Mouse (Mus musculus): Measurements from ENCODE around the gene Zyg11a. TPM values are rescaled to one million over a fixed set of nuclear protein-coding genes. Genes with fewer than 3 reads are reported as not detected.
"Not testable (repeated sequence)": the region's sequence is repeated elsewhere in the genome, so short reads cannot be mapped to it uniquely, and the experiment has no call there.

Zyg11a gene
- total and polyA plus RNA-seq, 2 experiments, result 5.9 to 6.7 TPM

- H3K4me3 ChIP-seq (ENCODE audit: insufficient read depth, low read depth, low read length), result peak within 1 kb of the TSS; percentile 90
- peak within 1 kb of the TSS; percentile 96 for H3K9ac ChIP-seq (ENCODE audit: low read depth, low read length)
- peaks cover 6% of the 10 kb centered on the region for H3K4me1 ChIP-seq (ENCODE audit: control insufficient read depth, insufficient read depth, low read length)
- peaks cover 5% of the 10 kb centered on the region; the same call in 1 of the 2 replicates for H3K79me2 ChIP-seq (ENCODE audit: control insufficient read depth, insufficient read depth, low read length)
- WGBS, result 1% methylated on average over 43 of the region's 43 CpGs
- H3K27ac ChIP-seq (replicated peaks; ENCODE audit: insufficient read depth, low read depth, low read length), result peak within 1 kb of the TSS; percentile 100
- H3K27me3 ChIP-seq (ENCODE audit: control insufficient read depth, insufficient read depth, low read length), result no peaks in the 10 kb centered on the region
- H3K36me3 ChIP-seq (ENCODE audit: control insufficient read depth, insufficient read depth, low read length), result peaks cover 11% of the 10 kb centered on the region
- peak; percentile 76 for DNase-seq (ENCODE audit: extremely low read depth, low read depth, low spot score)
- TF ChIP-seq CTCF (IDR thresholded peaks at IDR 0.05; ENCODE audit: low read depth, low read length) (peak; percentile 38; the same call in 1 of the 2 replicates), POLR2A (IDR thresholded peaks at IDR 0.05; ENCODE audit: extremely low read depth, insufficient read depth, low read length) (0 out of 2 replicates have a peak, but pooled peaks have one; percentile 7)
These were observed 52.5 kb downstream of the Zyg11a start, which contains the start of gene Echdc2 for GRCm38 (mm10) chr4:108165152-108165895. TSS of gene Echdc2 (plus strand) at chr4:108165437.

- peaks cover 3% of the 10 kb centered on the region; the same call in 1 of the 2 replicates for H3K79me2 ChIP-seq (ENCODE audit: control insufficient read depth, insufficient read depth, low read length)
- TF ChIP-seq CTCF (IDR thresholded peaks at IDR 0.05; ENCODE audit: low read depth, low read length), result no peak
- TF ChIP-seq POLR2A (IDR thresholded peaks at IDR 0.05; ENCODE audit: extremely low read depth, insufficient read depth, low read length), result no peak
- 87% methylated on average over 3 of the region's 3 CpGs for WGBS
- H3K4me1 ChIP-seq (ENCODE audit: control insufficient read depth, insufficient read depth, low read length), result peaks cover 6% of the 10 kb centered on the region
- H3K4me3 ChIP-seq (ENCODE audit: insufficient read depth, low read depth, low read length), result no peak overlapping the region
- no peaks in the 10 kb centered on the region for H3K36me3 ChIP-seq (ENCODE audit: control insufficient read depth, insufficient read depth, low read length)
- no peak for DNase-seq (ENCODE audit: extremely low read depth, low read depth, low spot score)
- no peaks in the 10 kb centered on the region for H3K27me3 ChIP-seq (ENCODE audit: control insufficient read depth, insufficient read depth, low read length)
- H3K27ac ChIP-seq (replicated peaks; ENCODE audit: insufficient read depth, low read depth, low read length), result no peak overlapping the region
- H3K9ac ChIP-seq (ENCODE audit: low read depth, low read length), result no peak overlapping the region
These were observed 54.6 kb downstream of the Zyg11a start for GRCm38 (mm10) chr4:108163291-108163690.

- DNase-seq (ENCODE audit: extremely low read depth, low read depth, low spot score), result no peak
- WGBS, result 94% methylated on average over 8 of the region's 8 CpGs
- peaks cover 3% of the 10 kb centered on the region; the same call in 1 of the 2 replicates for H3K79me2 ChIP-seq (ENCODE audit: control insufficient read depth, insufficient read depth, low read length)
- H3K36me3 ChIP-seq (ENCODE audit: control insufficient read depth, insufficient read depth, low read length), result no peaks in the 10 kb centered on the region
- no peak for TF ChIP-seq POLR2A (IDR thresholded peaks at IDR 0.05; ENCODE audit: extremely low read depth, insufficient read depth, low read length)
- no peak for TF ChIP-seq CTCF (IDR thresholded peaks at IDR 0.05; ENCODE audit: low read depth, low read length)
- H3K27ac ChIP-seq (replicated peaks; ENCODE audit: insufficient read depth, low read depth, low read length), result no peak overlapping the region
- H3K9ac ChIP-seq (ENCODE audit: low read depth, low read length), result no peak overlapping the region
- H3K27me3 ChIP-seq (ENCODE audit: control insufficient read depth, insufficient read depth, low read length), result no peaks in the 10 kb centered on the region
- 0 out of 2 replicates have a peak, but pooled peaks cover 2% of the 10 kb centered on the region for H3K4me1 ChIP-seq (ENCODE audit: control insufficient read depth, insufficient read depth, low read length)
- H3K4me3 ChIP-seq (ENCODE audit: insufficient read depth, low read depth, low read length), result no peak overlapping the region
These were observed 55.9 kb downstream of the Zyg11a start for GRCm38 (mm10) chr4:108161936-108162335.

- not testable (repeated sequence) for H3K4me1 ChIP-seq (ENCODE audit: control insufficient read depth, insufficient read depth, low read length); H3K36me3 ChIP-seq (ENCODE audit: control insufficient read depth, insufficient read depth, low read length); H3K79me2 ChIP-seq (ENCODE audit: control insufficient read depth, insufficient read depth, low read length); DNase-seq (ENCODE audit: extremely low read depth, low read depth, low spot score); H3K27me3 ChIP-seq (ENCODE audit: control insufficient read depth, insufficient read depth, low read length); H3K4me3 ChIP-seq (ENCODE audit: insufficient read depth, low read depth, low read length); H3K9ac ChIP-seq (ENCODE audit: low read depth, low read length)
- WGBS, result 9% methylated on average over 1 of the region's 1 CpGs
- H3K27ac ChIP-seq (replicated peaks; ENCODE audit: insufficient read depth, low read depth, low read length), result 0 out of 2 replicates have a peak overlapping the region, but pooled peaks have one; percentile 23
These were observed 62.7 kb downstream of the Zyg11a start for GRCm38 (mm10) chr4:108155141-108155540.

GRCm38 (mm10) chr4:108145554-108145953 lies 72.3 kb downstream of the Zyg11a start:
- H3K4me3 ChIP-seq (ENCODE audit: insufficient read depth, low read depth, low read length); DNase-seq (ENCODE audit: extremely low read depth, low read depth, low spot score); H3K36me3 ChIP-seq (ENCODE audit: control insufficient read depth, insufficient read depth, low read length); H3K4me1 ChIP-seq (ENCODE audit: control insufficient read depth, insufficient read depth, low read length); H3K27ac ChIP-seq (replicated peaks; ENCODE audit: insufficient read depth, low read depth, low read length); H3K9ac ChIP-seq (ENCODE audit: low read depth, low read length); H3K79me2 ChIP-seq (ENCODE audit: control insufficient read depth, insufficient read depth, low read length); H3K27me3 ChIP-seq (ENCODE audit: control insufficient read depth, insufficient read depth, low read length): not testable (repeated sequence)
- WGBS, result 65% methylated on average over 3 of the region's 3 CpGs

GRCm38 (mm10) chr4:108144880-108145279 lies 73.0 kb downstream of the Zyg11a start, which contains the start of gene Scp2:
TSS of gene Scp2 (minus strand) at chr4:108144998.
- H3K27ac ChIP-seq (replicated peaks; ENCODE audit: insufficient read depth, low read depth, low read length), result peak within 1 kb of the TSS; percentile 56
- H3K4me1 ChIP-seq (ENCODE audit: control insufficient read depth, insufficient read depth, low read length), result peaks cover 10% of the 10 kb centered on the region
- TF ChIP-seq POLR2A (IDR thresholded peaks at IDR 0.05; ENCODE audit: extremely low read depth, insufficient read depth, low read length), result no peak
- TF ChIP-seq CTCF (IDR thresholded peaks at IDR 0.05; ENCODE audit: low read depth, low read length), result no peak
- no peaks in the 10 kb centered on the region for H3K27me3 ChIP-seq (ENCODE audit: control insufficient read depth, insufficient read depth, low read length)
- WGBS, result 91% methylated on average over 1 of the region's 1 CpGs
- H3K36me3 ChIP-seq (ENCODE audit: control insufficient read depth, insufficient read depth, low read length), result no peaks in the 10 kb centered on the region
- H3K79me2 ChIP-seq (ENCODE audit: control insufficient read depth, insufficient read depth, low read length), result no peaks in the 10 kb centered on the region
- no peak within 1 kb of the TSS for H3K4me3 ChIP-seq (ENCODE audit: insufficient read depth, low read depth, low read length)
- no peak within 1 kb of the TSS for H3K9ac ChIP-seq (ENCODE audit: low read depth, low read length)
- DNase-seq (ENCODE audit: extremely low read depth, low read depth, low spot score), result no peak
